Mouse (Mus musculus) hindbrain, embryonic 11.5 days (tissue): ENCODE results near the gene Runx3. TPM values are rescaled to one million over a fixed set of nuclear protein-coding genes. Genes with fewer than 3 reads are reported as not detected.

Source experiments
- ATAC-seq: fragments of 200-750 bp; cut with Nextera tagmentation; 2 replicates; pipeline ENCODE4 v1.8.0; 2017; ENCODE audit warnings: mild to moderate bottlenecking, moderate TSS enrichment, moderate library complexity; ENCODE audit not compliant: low FRiP score
- DNase-seq: peaks from one replicate; pipeline ENCODE4 v3.0.0-alpha.2; 2015; ENCODE audit warnings: low spot score
- H3K27ac ChIP-seq: fragments of 300-500 bp; sonication (generic); 2 replicates; pipeline ENCODE4 v1.5.1; 2014; ENCODE audit warnings: mild to moderate bottlenecking, low read depth, low read length
- H3K27me3 ChIP-seq: fragments of 300-500 bp; sonication (generic); 2 replicates; pipeline ENCODE4 v1.6.1; 2014; ENCODE audit warnings: mild to moderate bottlenecking, low read length, moderate library complexity, mixed read lengths; ENCODE audit not compliant: control insufficient read depth, insufficient read depth
- H3K36me3 ChIP-seq: fragments of 300-500 bp; sonication (generic); 2 replicates; pipeline ENCODE4 v1.6.1; 2014; ENCODE audit warnings: mild to moderate bottlenecking, low read length, moderate library complexity, mixed read lengths; ENCODE audit not compliant: control insufficient read depth, insufficient read depth
- H3K4me1 ChIP-seq: fragments of 300-500 bp; sonication (generic); replicated peaks from 2 replicates; pipeline ENCODE4 v1.6.1; 2014; ENCODE audit warnings: low read length, mixed read lengths; ENCODE audit not compliant: control insufficient read depth, insufficient read depth
- H3K4me2 ChIP-seq: fragments of 300-500 bp; sonication (generic); replicated peaks from 2 replicates; pipeline ENCODE4 v1.6.1; 2014; ENCODE audit warnings: mild to moderate bottlenecking, low read depth, low read length
- H3K4me3 ChIP-seq: fragments of 300-500 bp; sonication (generic); 2 replicates; pipeline ENCODE4 v1.5.1; 2014; ENCODE audit warnings: low read depth, low read length
- H3K9ac ChIP-seq: fragments of 300-500 bp; sonication (generic); 2 replicates; pipeline ENCODE4 v1.6.1; 2014; ENCODE audit warnings: low read depth, low read length
- H3K9me3 ChIP-seq: fragments of 300-500 bp; sonication (generic); 2 replicates; pipeline ENCODE4 v1.6.1; 2016; ENCODE audit warnings: low read length; ENCODE audit not compliant: control insufficient read depth
- WGBS: fragments of 180-500 bp; shearing (Covaris S2); extraction: QIAGEN DNeasy Blood & Tissue Kit; methylation state at CpG from one replicate; pipeline ENCODE4 v1.1.7; 2014; 5-methylcytosine and 5-hydroxymethylcytosine counted together
- polyA plus RNA-seq: library from polyadenylated mRNA; unstranded; fragments of >200 nt; fragmentation: Nextera tagmentation; extraction: Ambion mirVana; gene quantifications from 2 replicates; pipeline ENCODE4 v1.2.1, GENCODE M21; 2014

Gene Runx3
- polyA plus RNA-seq, 1 experiment from 2014 or later, result 0.28 TPM

DNA sequence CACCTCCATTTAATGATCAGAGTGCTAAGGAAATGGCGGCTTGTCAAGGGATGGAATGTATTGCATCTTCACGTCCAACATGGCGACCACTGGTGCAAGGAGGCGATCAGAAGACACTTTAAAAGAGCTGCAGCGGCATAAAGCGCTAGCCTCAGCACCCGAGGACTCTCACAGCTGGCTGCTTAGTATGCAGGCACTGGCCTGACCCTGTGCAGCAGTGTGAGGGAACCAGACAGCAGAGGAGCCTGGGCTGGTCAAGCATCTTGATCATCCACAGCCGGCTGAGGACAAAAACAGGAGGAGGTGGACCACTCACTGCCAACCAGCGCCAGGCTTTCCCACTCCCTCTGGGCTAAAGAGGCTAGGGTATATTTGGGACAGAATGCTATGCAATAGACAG lies 103.4 kb downstream of the Runx3 start:
- Histone ChIP-seq H3K4me2 (no peak overlapping the region), H3K4me1 (no peaks in the 10 kb centered on the region), H3K36me3 (0 out of 2 replicates have a peak, but pooled peaks cover 2% of the 10 kb centered on the region), H3K27me3 (no peaks in the 10 kb centered on the region), H3K27ac (no peak overlapping the region), H3K9me3 (no peaks in the 10 kb centered on the region), H3K9ac (no peak overlapping the region), H3K4me3 (no peak overlapping the region)
- DNase-seq, result no peak
- ATAC-seq, result no peak
- 89% methylated on average over 9 of the region's 9 CpGs for WGBS

DNA sequence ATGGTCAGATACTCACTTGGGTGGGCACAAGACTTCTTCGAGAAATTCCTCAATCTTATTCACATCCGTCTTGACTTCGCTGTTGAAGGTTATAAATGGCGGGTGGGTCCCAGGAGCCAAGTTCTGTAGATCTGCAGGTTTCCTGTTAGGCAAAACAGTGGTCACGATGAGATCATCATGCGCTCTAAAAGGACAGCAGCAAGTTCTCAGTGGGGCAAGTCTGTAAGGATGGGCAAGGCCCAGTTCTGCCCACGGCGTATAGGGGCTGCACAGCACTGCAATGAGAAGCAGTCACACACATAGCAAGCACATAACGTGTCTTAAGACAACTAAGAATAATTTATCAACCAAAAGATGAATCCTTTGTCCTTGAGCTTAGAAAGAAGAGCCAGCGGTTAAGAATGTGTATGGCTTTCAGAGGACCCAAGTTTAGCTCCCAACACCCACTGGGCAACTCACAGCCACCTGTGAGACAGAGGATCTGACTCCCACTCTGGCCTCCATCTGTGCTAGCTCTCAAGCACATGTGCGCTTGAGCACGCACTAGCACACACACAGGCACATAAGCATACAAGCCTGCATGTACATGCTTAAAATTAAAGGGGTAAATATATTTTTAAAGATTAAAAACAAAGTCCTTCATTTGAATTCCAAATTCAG lies 105.7 kb downstream of the Runx3 start:
- Histone ChIP-seq H3K4me2 (no peak overlapping the region), H3K9ac (no peak overlapping the region), H3K4me1 (no peaks in the 10 kb centered on the region), H3K27ac (no peak overlapping the region), H3K36me3 (0 out of 2 replicates have a peak, but pooled peaks cover 2% of the 10 kb centered on the region), H3K4me3 (no peak overlapping the region), H3K9me3 (no peaks in the 10 kb centered on the region), H3K27me3 (no peaks in the 10 kb centered on the region)
- DNase-seq (no peak), ATAC-seq (no peak)
- 95% methylated on average over 12 of the region's 12 CpGs for WGBS

Other genes with a start within 250 kb of the Runx3 start
- gene Tmem50a, start 205.6 kb upstream of the Runx3 start, polyA plus RNA-seq, result 153 and 167 TPM in 2 replicates
- gene Rsrp1, start 197.1 kb upstream of the Runx3 start, polyA plus RNA-seq, result 382 and 434 TPM in 2 replicates
- gene Syf2, start 189.8 kb upstream of the Runx3 start, polyA plus RNA-seq, result 77.6 and 80.3 TPM in 2 replicates
- 109 and 147 TPM in 2 replicates for gene Clic4, start 152.2 kb downstream of the Runx3 start, polyA plus RNA-seq
- gene Srrm1, start 232.7 kb downstream of the Runx3 start, polyA plus RNA-seq, result 220 and 289 TPM in 2 replicates